Mouse (Mus musculus): ENCODE results near the gene Adora1. TPM values are rescaled to one million over a fixed set of nuclear protein-coding genes. Genes with fewer than 3 reads are reported as not detected.

Adora1 gene
- polyA plus RNA-seq, 1 experiment from 2014 or later: 7.3 TPM

GRCm38 (mm10) chr1:134225375-134225774 lies 9.9 kb downstream of the Adora1 start:
- H3K36me3 ChIP-seq (ENCODE audit: control insufficient read depth, insufficient read depth, low read length): no peaks in the 10 kb centered on the region
- no peak overlapping the region for H3K9ac ChIP-seq (replicated peaks; ENCODE audit: low read length)
- no peak overlapping the region for H3K4me3 ChIP-seq (replicated peaks; ENCODE audit: low read depth, low read length)
- DNase-seq (no peak), ATAC-seq (ENCODE audit: low FRiP score, low TSS enrichment) (no peak)
- no peak overlapping the region for H3K27ac ChIP-seq (replicated peaks; ENCODE audit: low read depth, low read length)
- H3K9me3 ChIP-seq (ENCODE audit: control insufficient read depth, low read length): no peaks in the 10 kb centered on the region
- no peaks in the 10 kb centered on the region for H3K4me1 ChIP-seq (ENCODE audit: control insufficient read depth, insufficient read depth, low read length)
- 89% methylated on average over 5 of the region's 5 CpGs for WGBS
- no peaks in the 10 kb centered on the region for H3K27me3 ChIP-seq (ENCODE audit: control insufficient read depth, insufficient read depth, low read length)
- no peak overlapping the region for H3K4me2 ChIP-seq (ENCODE audit: low read length)

- 86% methylated on average over 12 of the region's 12 CpGs for WGBS
- Histone ChIP-seq H3K27ac (replicated peaks; ENCODE audit: low read depth, low read length) (no peak overlapping the region), H3K36me3 (ENCODE audit: control insufficient read depth, insufficient read depth, low read length) (no peaks in the 10 kb centered on the region), H3K4me2 (ENCODE audit: low read length) (no peak overlapping the region), H3K4me3 (replicated peaks; ENCODE audit: low read depth, low read length) (no peak overlapping the region), H3K4me1 (ENCODE audit: control insufficient read depth, insufficient read depth, low read length) (no peaks in the 10 kb centered on the region), H3K27me3 (ENCODE audit: control insufficient read depth, insufficient read depth, low read length) (no peaks in the 10 kb centered on the region), H3K9me3 (ENCODE audit: control insufficient read depth, low read length) (no peaks in the 10 kb centered on the region), H3K9ac (replicated peaks; ENCODE audit: low read length) (no peak overlapping the region)
- no peak for DNase-seq
- ATAC-seq (ENCODE audit: low FRiP score, low TSS enrichment): no peak
Observed at GRCm38 (mm10) chr1:134224649-134225227, 10.5 kb downstream of the Adora1 start.

- no peak overlapping the region for H3K4me3 ChIP-seq (replicated peaks; ENCODE audit: low read depth, low read length)
- ATAC-seq (ENCODE audit: low FRiP score, low TSS enrichment) (no peak), DNase-seq (no peak)
- H3K4me1 ChIP-seq (ENCODE audit: control insufficient read depth, insufficient read depth, low read length): no peaks in the 10 kb centered on the region
- no peak overlapping the region for H3K9ac ChIP-seq (replicated peaks; ENCODE audit: low read length)
- H3K27ac ChIP-seq (replicated peaks; ENCODE audit: low read depth, low read length): no peak overlapping the region
- no peak overlapping the region for H3K4me2 ChIP-seq (ENCODE audit: low read length)
- H3K27me3 ChIP-seq (ENCODE audit: control insufficient read depth, insufficient read depth, low read length): no peaks in the 10 kb centered on the region
- no peaks in the 10 kb centered on the region for H3K9me3 ChIP-seq (ENCODE audit: control insufficient read depth, low read length)
- no peaks in the 10 kb centered on the region for H3K36me3 ChIP-seq (ENCODE audit: control insufficient read depth, insufficient read depth, low read length)
- WGBS: 69% methylated on average over 8 of the region's 8 CpGs
Observed at GRCm38 (mm10) chr1:134222122-134223055, 12.8 kb downstream of the Adora1 start.

- Histone ChIP-seq H3K27me3 (ENCODE audit: control insufficient read depth, insufficient read depth, low read length) (no peaks in the 10 kb centered on the region), H3K9me3 (ENCODE audit: control insufficient read depth, low read length) (no peaks in the 10 kb centered on the region), H3K36me3 (ENCODE audit: control insufficient read depth, insufficient read depth, low read length) (no peaks in the 10 kb centered on the region), H3K4me2 (ENCODE audit: low read length) (no peak overlapping the region), H3K9ac (replicated peaks; ENCODE audit: low read length) (no peak overlapping the region), H3K4me3 (replicated peaks; ENCODE audit: low read depth, low read length) (no peak overlapping the region), H3K4me1 (ENCODE audit: control insufficient read depth, insufficient read depth, low read length) (peaks cover 2% of the 10 kb centered on the region; the same call in 1 of the 2 replicates), H3K27ac (replicated peaks; ENCODE audit: low read depth, low read length) (no peak overlapping the region)
- no peak for ATAC-seq (ENCODE audit: low FRiP score, low TSS enrichment)
- no peak for DNase-seq
- WGBS: 91% methylated on average over 1 of the region's 1 CpGs
Observed at GRCm38 (mm10) chr1:134221172-134221571, 14.1 kb downstream of the Adora1 start.

- no peak for DNase-seq
- Histone ChIP-seq H3K4me3 (replicated peaks; ENCODE audit: low read depth, low read length) (no peak overlapping the region), H3K4me2 (ENCODE audit: low read length) (no peak overlapping the region), H3K36me3 (ENCODE audit: control insufficient read depth, insufficient read depth, low read length) (no peaks in the 10 kb centered on the region), H3K4me1 (ENCODE audit: control insufficient read depth, insufficient read depth, low read length) (peaks cover 9% of the 10 kb centered on the region), H3K9me3 (ENCODE audit: control insufficient read depth, low read length) (no peaks in the 10 kb centered on the region), H3K27me3 (ENCODE audit: control insufficient read depth, insufficient read depth, low read length) (no peaks in the 10 kb centered on the region), H3K9ac (replicated peaks; ENCODE audit: low read length) (no peak overlapping the region), H3K27ac (replicated peaks; ENCODE audit: low read depth, low read length) (no peak overlapping the region)
- 70% methylated on average over 5 of the region's 5 CpGs for WGBS
- ATAC-seq (ENCODE audit: low FRiP score, low TSS enrichment): no peak
Observed at GRCm38 (mm10) chr1:134219608-134220007, 15.6 kb downstream of the Adora1 start.

- 85% methylated on average over 3 of the region's 3 CpGs for WGBS
- ATAC-seq (ENCODE audit: low FRiP score, low TSS enrichment): no peak
Observed at GRCm38 (mm10) chr1:134217942-134218341, 17.3 kb downstream of the Adora1 start.

GRCm38 (mm10) chr1:134217028-134217481 lies 18.2 kb downstream of the Adora1 start:
- Histone ChIP-seq H3K4me3 (replicated peaks; ENCODE audit: low read depth, low read length) (no peak overlapping the region), H3K4me2 (ENCODE audit: low read length) (no peak overlapping the region), H3K27ac (replicated peaks; ENCODE audit: low read depth, low read length) (no peak overlapping the region), H3K9ac (replicated peaks; ENCODE audit: low read length) (no peak overlapping the region), H3K36me3 (ENCODE audit: control insufficient read depth, insufficient read depth, low read length) (no peaks in the 10 kb centered on the region), H3K27me3 (ENCODE audit: control insufficient read depth, insufficient read depth, low read length) (no peaks in the 10 kb centered on the region), H3K9me3 (ENCODE audit: control insufficient read depth, low read length) (no peaks in the 10 kb centered on the region), H3K4me1 (ENCODE audit: control insufficient read depth, insufficient read depth, low read length) (peaks cover 9% of the 10 kb centered on the region)
- ATAC-seq (ENCODE audit: low FRiP score, low TSS enrichment): no peak
- DNase-seq: no peak
- WGBS: 69% methylated on average over 12 of the region's 12 CpGs

More at GRCm38 (mm10) chr1:134217942-134218341, 17.3 kb downstream of the Adora1 start:
- no peak overlapping the region for H3K9ac ChIP-seq (replicated peaks; ENCODE audit: low read length)
- H3K27ac ChIP-seq (replicated peaks; ENCODE audit: low read depth, low read length): no peak overlapping the region
- no peaks in the 10 kb centered on the region for H3K9me3 ChIP-seq (ENCODE audit: control insufficient read depth, low read length)
- no peaks in the 10 kb centered on the region for H3K36me3 ChIP-seq (ENCODE audit: control insufficient read depth, insufficient read depth, low read length)
- H3K27me3 ChIP-seq (ENCODE audit: control insufficient read depth, insufficient read depth, low read length): no peaks in the 10 kb centered on the region
- H3K4me1 ChIP-seq (ENCODE audit: control insufficient read depth, insufficient read depth, low read length): peaks cover 9% of the 10 kb centered on the region
- no peak overlapping the region for H3K4me2 ChIP-seq (ENCODE audit: low read length)
- no peak for DNase-seq
- no peak overlapping the region for H3K4me3 ChIP-seq (replicated peaks; ENCODE audit: low read depth, low read length)

GRCm38 (mm10) chr1:134216629-134216971 lies 18.6 kb downstream of the Adora1 start:
- WGBS: 82% methylated on average over 2 of the region's 2 CpGs
- no peak for DNase-seq
- H3K4me1 ChIP-seq (ENCODE audit: control insufficient read depth, insufficient read depth, low read length): peaks cover 9% of the 10 kb centered on the region
- no peak overlapping the region for H3K4me3 ChIP-seq (replicated peaks; ENCODE audit: low read depth, low read length)
- H3K36me3 ChIP-seq (ENCODE audit: control insufficient read depth, insufficient read depth, low read length): no peaks in the 10 kb centered on the region
- H3K4me2 ChIP-seq (ENCODE audit: low read length): no peak overlapping the region
- no peaks in the 10 kb centered on the region for H3K27me3 ChIP-seq (ENCODE audit: control insufficient read depth, insufficient read depth, low read length)
- no peak overlapping the region for H3K27ac ChIP-seq (replicated peaks; ENCODE audit: low read depth, low read length)
- ATAC-seq (ENCODE audit: low FRiP score, low TSS enrichment): no peak
- no peak overlapping the region for H3K9ac ChIP-seq (replicated peaks; ENCODE audit: low read length)
- H3K9me3 ChIP-seq (ENCODE audit: control insufficient read depth, low read length): no peaks in the 10 kb centered on the region
